Comparison of ENCODE assay signal across 11 mouse cellular contexts in genomic region chr8:104103462-104103861, GRCm38 (mm10). TPM values are rescaled to one million over a fixed set of nuclear protein-coding genes. Genes with fewer than 3 reads are reported as not detected.
DNase-seq lines count a peak whose midpoint lies in the region; ATAC-seq and TF ChIP-seq lines count a peak whose summit lies in the region.
"Had no signal": no experiment of that assay in that cellular context is flagged by ENCODE, and none has a peak within 500 bp of the region (broad histone marks: within the 10 kb centered on the region; RNA-seq: fewer than 3 reads in every experiment).

No protein-coding gene starts in this region.

- no peaks in the 10 kb centered on the region for H3K36me3 ChIP-seq in hindbrain, embryonic 14.5 days (replicated peaks; ENCODE audit: control insufficient read depth, insufficient read depth)
- H3K36me3 ChIP-seq in hindbrain, embryonic 12.5 days = no peaks in the 10 kb centered on the region
- H3K36me3 ChIP-seq in heart, embryonic 12.5 days = no peaks in the 10 kb centered on the region
- H3K36me3 ChIP-seq in limb, embryonic 11.5 days (ENCODE audit: control insufficient read depth, insufficient read depth, low read length) = no peaks in the 10 kb centered on the region
- H3K36me3 ChIP-seq in forebrain, postnatal 0 days (ENCODE audit: insufficient read depth) = no peaks in the 10 kb centered on the region
- H3K36me3 ChIP-seq in forebrain, embryonic 12.5 days (replicated peaks) = no peaks in the 10 kb centered on the region
- H3K36me3 ChIP-seq: limb, embryonic 12.5 days had no signal

- no peak overlapping the region for H3K9ac ChIP-seq in hindbrain, embryonic 14.5 days
- H3K9ac ChIP-seq in hindbrain, embryonic 12.5 days = no peak overlapping the region
- H3K9ac ChIP-seq in heart, embryonic 12.5 days = peak overlapping the region; percentile 70
- no peak overlapping the region for H3K9ac ChIP-seq in limb, embryonic 11.5 days (ENCODE audit: low read length)
- no peak overlapping the region for H3K9ac ChIP-seq in forebrain, postnatal 0 days
- H3K9ac ChIP-seq in forebrain, embryonic 12.5 days = no peak overlapping the region
- H3K9ac ChIP-seq: limb, embryonic 12.5 days had no signal

- H3K27me3 ChIP-seq in hindbrain, embryonic 14.5 days (ENCODE audit: control insufficient read depth, insufficient read depth, low read length) = no peaks in the 10 kb centered on the region
- H3K27me3 ChIP-seq in hindbrain, embryonic 12.5 days = no peaks in the 10 kb centered on the region; the same call in 1 of the 2 replicates
- H3K27me3 ChIP-seq in heart, embryonic 12.5 days (replicated peaks) = no peaks in the 10 kb centered on the region
- no peaks in the 10 kb centered on the region for H3K27me3 ChIP-seq in limb, embryonic 11.5 days (ENCODE audit: control insufficient read depth, insufficient read depth, low read length)
- no peaks in the 10 kb centered on the region for H3K27me3 ChIP-seq in forebrain, postnatal 0 days (ENCODE audit: insufficient read depth, low read length)
- H3K27me3 ChIP-seq in forebrain, embryonic 12.5 days = no peaks in the 10 kb centered on the region
- H3K27me3 ChIP-seq: limb, embryonic 12.5 days had no signal

- H3K4me3 ChIP-seq in hindbrain, embryonic 14.5 days (replicated peaks; ENCODE audit: low read length) = 0 out of 2 replicates have a peak overlapping the region, but pooled peaks have one; percentile 4
- no peak overlapping the region for H3K4me3 ChIP-seq in hindbrain, embryonic 12.5 days
- H3K4me3 ChIP-seq in heart, embryonic 12.5 days = peak overlapping the region; percentile 49
- no peak overlapping the region for H3K4me3 ChIP-seq in limb, embryonic 11.5 days (ENCODE audit: low read depth, low read length)
- no peak overlapping the region for H3K4me3 ChIP-seq in forebrain, postnatal 0 days (ENCODE audit: low read depth, low read length)
- H3K4me3 ChIP-seq in forebrain, embryonic 12.5 days (replicated peaks) = no peak overlapping the region

- no peaks in the 10 kb centered on the region for H3K9me3 ChIP-seq in hindbrain, embryonic 14.5 days (ENCODE audit: control insufficient read depth, low read length)
- H3K9me3 ChIP-seq in hindbrain, embryonic 12.5 days (replicated peaks) = no peaks in the 10 kb centered on the region
- no peaks in the 10 kb centered on the region for H3K9me3 ChIP-seq in heart, embryonic 12.5 days (replicated peaks)
- H3K9me3 ChIP-seq in limb, embryonic 11.5 days (ENCODE audit: control insufficient read depth, low read length) = no peaks in the 10 kb centered on the region
- no peaks in the 10 kb centered on the region for H3K9me3 ChIP-seq in forebrain, postnatal 0 days (ENCODE audit: low read length)
- H3K9me3 ChIP-seq in forebrain, embryonic 12.5 days = no peaks in the 10 kb centered on the region
- H3K9me3 ChIP-seq: limb, embryonic 12.5 days had no signal

- DNase-seq in hindbrain, embryonic 14.5 days (ENCODE audit: low spot score) = no peak
- DNase-seq in 416B (ENCODE audit: low read depth) (peak; percentile 74), MN1 (ENCODE audit: low spot score) (no peak)
- DNase-seq in limb, embryonic 11.5 days (ENCODE audit: low spot score) = no peak
- no peak for DNase-seq in forebrain, postnatal 0 days

- ATAC-seq in hindbrain, embryonic 14.5 days (ENCODE audit: low FRiP score) = no peak
- ATAC-seq in hindbrain, embryonic 12.5 days (ENCODE audit: low FRiP score) = no peak
- no peak for ATAC-seq in heart, embryonic 12.5 days (ENCODE audit: insufficient number of reproducible peaks, low FRiP score)
- ATAC-seq in limb, embryonic 11.5 days (ENCODE audit: insufficient number of reproducible peaks, low FRiP score, low TSS enrichment, low read depth) = no peak
- ATAC-seq in forebrain, postnatal 0 days = no peak
- no peak for ATAC-seq in forebrain, embryonic 12.5 days (ENCODE audit: low FRiP score)
- ATAC-seq: CD4-positive, CD25-positive, alpha-beta regulatory T cell, adult 4 months had no signal

- H3K4me1 ChIP-seq in hindbrain, embryonic 14.5 days (replicated peaks; ENCODE audit: control insufficient read depth, insufficient read depth, low read length) = peaks cover 7% of the 10 kb centered on the region; the same call in 1 of the 2 replicates
- H3K4me1 ChIP-seq in hindbrain, embryonic 12.5 days = peaks cover 8% of the 10 kb centered on the region
- peaks cover 50% of the 10 kb centered on the region for H3K4me1 ChIP-seq in heart, embryonic 12.5 days (replicated peaks)
- no peaks in the 10 kb centered on the region for H3K4me1 ChIP-seq in limb, embryonic 11.5 days (ENCODE audit: control insufficient read depth, insufficient read depth, low read length)
- no peaks in the 10 kb centered on the region for H3K4me1 ChIP-seq in forebrain, postnatal 0 days (ENCODE audit: insufficient read depth)
- peaks cover 9% of the 10 kb centered on the region for H3K4me1 ChIP-seq in forebrain, embryonic 12.5 days
- H3K4me1 ChIP-seq: limb, embryonic 12.5 days had no signal

- 80% methylated on average over 7 of the region's 7 CpGs for WGBS in hindbrain, embryonic 14.5 days
- 80% methylated on average over 7 of the region's 7 CpGs for WGBS in hindbrain, embryonic 12.5 days
- WGBS in heart, embryonic 12.5 days = 55% methylated on average over 7 of the region's 7 CpGs
- WGBS in limb, embryonic 11.5 days = 78% methylated on average over 7 of the region's 7 CpGs
- WGBS in forebrain, postnatal 0 days = 74% methylated on average over 7 of the region's 7 CpGs
- 73% methylated on average over 7 of the region's 7 CpGs for WGBS in forebrain, embryonic 12.5 days

- H3K27ac ChIP-seq in hindbrain, embryonic 14.5 days = no peak overlapping the region
- H3K27ac ChIP-seq in hindbrain, embryonic 12.5 days = no peak overlapping the region
- H3K27ac ChIP-seq in heart, embryonic 12.5 days (ENCODE audit: poor library complexity, severe bottlenecking) = no peak overlapping the region
- H3K27ac ChIP-seq in limb, embryonic 11.5 days (replicated peaks; ENCODE audit: low read depth, low read length) = no peak overlapping the region
- no peak overlapping the region for H3K27ac ChIP-seq in forebrain, postnatal 0 days (ENCODE audit: low read depth, low read length)
- H3K27ac ChIP-seq in forebrain, embryonic 12.5 days = no peak overlapping the region
- H3K27ac ChIP-seq: limb, embryonic 12.5 days had no signal

- H3K4me2 ChIP-seq in hindbrain, embryonic 14.5 days (replicated peaks) = peak overlapping the region; percentile 1; the same call in 1 of the 2 replicates
- no peak overlapping the region for H3K4me2 ChIP-seq in hindbrain, embryonic 12.5 days (replicated peaks)
- peak overlapping the region; percentile 54 for H3K4me2 ChIP-seq in heart, embryonic 12.5 days
- H3K4me2 ChIP-seq in limb, embryonic 11.5 days (ENCODE audit: low read depth, severe bottlenecking) = 0 out of 2 replicates have a peak overlapping the region, but pooled peaks have one; percentile 1
- H3K4me2 ChIP-seq in forebrain, postnatal 0 days (ENCODE audit: low read depth) = no peak overlapping the region
- H3K4me2 ChIP-seq in forebrain, embryonic 12.5 days = no peak overlapping the region
- H3K4me2 ChIP-seq: limb, embryonic 12.5 days had no signal

- no peak for TF ChIP-seq CTCF in forebrain, postnatal 0 days (IDR thresholded peaks at IDR 0.05; ENCODE audit: low read depth)

RNA-seq across cellular contexts. Expression of gene Cdh5, which starts 2.0 kb away (rescaled TPM):
- 16.6 and 17.3 TPM in 2 replicates for polyA plus RNA-seq in hindbrain, embryonic 14.5 days (2014; fragmentation: Nextera tagmentation; extraction: Ambion mirVana)
- 16.2 and 20.6 TPM in 2 replicates for polyA plus RNA-seq in hindbrain, embryonic 12.5 days (2016; fragmentation: Nextera tagmentation; extraction: Ambion mirVana)
- polyA plus RNA-seq in heart, embryonic 12.5 days (2016; fragmentation: Nextera tagmentation; extraction: Ambion mirVana) = 47.6 and 51.6 TPM in 2 replicates
- 22.4 and 24.0 TPM in 2 replicates for polyA plus RNA-seq in limb, embryonic 11.5 days (2014; fragmentation: Nextera tagmentation; extraction: Ambion mirVana)
- 10.9 and 18.1 TPM in 2 replicates for total RNA-seq in forebrain, postnatal 0 days (2014; rRNA removed)
- 8.1 and 8.4 TPM in 2 replicates for polyA plus RNA-seq in forebrain, postnatal 0 days (2015; fragmentation: Nextera tagmentation; extraction: Ambion mirVana)
- 10.0 and 10.9 TPM in 2 replicates for polyA plus RNA-seq in forebrain, embryonic 12.5 days (2016; fragmentation: Nextera tagmentation; extraction: Ambion mirVana)
- total RNA-seq: granulocyte monocyte progenitor cell, adult 5-6 weeks had no signal
- polyA plus RNA-seq: CD4-positive, CD25-positive, alpha-beta regulatory T cell, adult 4 months had no signal

Comparison
In these comparisons a context has a peak if more than half of its experiments do, and no peak if none do; other contexts are left out.
1. H3K4me2 ChIP-seq: peak in hindbrain, embryonic 14.5 days (single experiment), heart, embryonic 12.5 days (single experiment) and limb, embryonic 11.5 days (single experiment); none in hindbrain, embryonic 12.5 days (single experiment), forebrain, postnatal 0 days (single experiment) and forebrain, embryonic 12.5 days (single experiment).
2. H3K4me3 ChIP-seq: peak in hindbrain, embryonic 14.5 days (single experiment) and heart, embryonic 12.5 days (single experiment); none in hindbrain, embryonic 12.5 days (single experiment), limb, embryonic 11.5 days (single experiment), forebrain, postnatal 0 days (single experiment) and forebrain, embryonic 12.5 days (single experiment).